Mouse (Mus musculus) hindbrain, postnatal 0 days (tissue): Measurements from ENCODE around the gene 4930467E23Rik. TPM values are rescaled to one million over a fixed set of nuclear protein-coding genes. Genes with fewer than 3 reads are reported as not detected.
"Not testable (repeated sequence)": the region's sequence is repeated elsewhere in the genome, so short reads cannot be mapped to it uniquely, and the experiment has no call there.

Source experiments
- ATAC-seq: fragments of 200-750 bp; cut with Nextera tagmentation; 2 replicates; pipeline ENCODE4 v1.8.0; 2017; ENCODE audit warnings: mild to moderate bottlenecking, moderate TSS enrichment, moderate library complexity
- DNase-seq: peaks from one replicate; pipeline ENCODE4 v3.0.0-alpha.2; 2015; ENCODE audit warnings: low spot score
- H3K27ac ChIP-seq: fragments of 300-500 bp; sonication (generic); 2 replicates; pipeline ENCODE4 v1.5.1; 2014; ENCODE audit warnings: mild to moderate bottlenecking
- H3K27me3 ChIP-seq: fragments of 300-500 bp; sonication (generic); 2 replicates; pipeline ENCODE4 v1.6.1; 2014; ENCODE audit warnings: low read length, mixed read lengths; ENCODE audit not compliant: insufficient read depth
- H3K36me3 ChIP-seq: fragments of 300-500 bp; sonication (generic); 2 replicates; pipeline ENCODE4 v1.6.1; 2014; ENCODE audit warnings: low read length, mixed read lengths; ENCODE audit not compliant: insufficient read depth
- H3K4me1 ChIP-seq: fragments of 300-500 bp; sonication (generic); 2 replicates; pipeline ENCODE4 v1.6.1; 2014; ENCODE audit warnings: antibody characterized with exemption, low read length, mixed read lengths; ENCODE audit not compliant: insufficient read depth
- H3K4me2 ChIP-seq: fragments of 300-500 bp; sonication (generic); 2 replicates; pipeline ENCODE4 v1.6.1; 2014; ENCODE audit warnings: low read depth, mild to moderate bottlenecking, low read length, moderate library complexity, mixed read lengths
- H3K4me3 ChIP-seq: fragments of 300-500 bp; sonication (generic); 2 replicates; pipeline ENCODE4 v1.5.1; 2014; ENCODE audit warnings: low read length
- H3K9ac ChIP-seq: fragments of 300-500 bp; sonication (generic); replicated peaks from 2 replicates; pipeline ENCODE4 v1.6.1; 2014; ENCODE audit warnings: mild to moderate bottlenecking, low read length, moderate library complexity, mixed read lengths
- H3K9me3 ChIP-seq: fragments of 300-500 bp; sonication (generic); 2 replicates; pipeline ENCODE4 v1.6.1; 2016; ENCODE audit warnings: low read length, mixed read lengths
- WGBS: fragments of 180-500 bp; shearing (Covaris S2); extraction: QIAGEN DNeasy Blood & Tissue Kit; methylation state at CpG from one replicate; pipeline ENCODE4 v1.1.7; 2014; 5-methylcytosine and 5-hydroxymethylcytosine counted together
- polyA plus RNA-seq: library from polyadenylated mRNA; unstranded; fragments of >200 nt; fragmentation: Nextera tagmentation; extraction: Ambion mirVana; gene quantifications from 2 replicates; pipeline ENCODE4 v1.2.1, GENCODE M21; 2015
- total RNA-seq: library from RNA; depleted of rRNA; stranded (reverse); fragments of >200 nt; gene quantifications from 2 replicates; pipeline ENCODE4 v1.2.3, GENCODE M21; 2014; rRNA removed

Gene 4930467E23Rik
- total RNA-seq: not detected in 2 replicates
- polyA plus RNA-seq: not detected in 2 replicates

GRCm38 (mm10) chr8:19729276-19729675, at the start of gene 4930467E23Rik:
TSS of gene 4930467E23Rik (plus strand) at chr8:19729576.
- not testable (repeated sequence) for DNase-seq, H3K4me3 ChIP-seq, H3K36me3 ChIP-seq, H3K4me1 ChIP-seq, ATAC-seq, H3K9me3 ChIP-seq, H3K27ac ChIP-seq, H3K4me2 ChIP-seq, H3K9ac ChIP-seq, H3K27me3 ChIP-seq
- WGBS: no CpG with 5 or more reads among the region's 2 CpGs

DNA sequence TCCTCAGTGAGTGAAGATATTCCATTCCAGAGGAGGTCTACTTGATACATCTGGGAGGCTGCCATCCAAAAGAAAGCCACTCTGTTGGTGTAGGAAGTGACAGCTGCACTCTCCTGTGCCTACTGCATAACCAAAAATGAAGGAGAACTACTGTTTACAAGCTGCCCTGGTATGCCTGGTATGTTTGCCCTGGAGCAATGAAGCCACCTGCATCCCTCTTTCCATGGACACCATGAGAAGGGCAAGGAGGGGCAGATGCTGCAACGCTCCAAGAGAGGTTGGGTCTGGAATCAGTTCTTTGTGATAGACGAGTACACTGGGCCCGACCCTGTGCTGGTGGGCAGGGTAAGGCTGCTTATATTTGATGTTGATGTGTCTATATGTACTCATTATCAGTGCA, 47.1 kb upstream of the 4930467E23Rik start:
- H3K9ac ChIP-seq, H3K27ac ChIP-seq, DNase-seq, H3K4me2 ChIP-seq, H3K36me3 ChIP-seq, ATAC-seq, H3K4me1 ChIP-seq, H3K9me3 ChIP-seq, H3K27me3 ChIP-seq, H3K4me3 ChIP-seq: not testable (repeated sequence)
- no CpG with 5 or more reads among the region's 3 CpGs for WGBS

GRCm38 (mm10) chr8:19685476-19685875, 43.9 kb upstream of the 4930467E23Rik start:
- ATAC-seq, H3K4me3 ChIP-seq, H3K9ac ChIP-seq, H3K36me3 ChIP-seq, H3K4me1 ChIP-seq, H3K27me3 ChIP-seq, H3K9me3 ChIP-seq, H3K27ac ChIP-seq, H3K4me2 ChIP-seq, DNase-seq: not testable (repeated sequence)
- WGBS: 82% methylated on average over 3 of the region's 3 CpGs

- not testable (repeated sequence) for H3K9ac ChIP-seq, H3K4me2 ChIP-seq, ATAC-seq, H3K4me1 ChIP-seq, H3K27me3 ChIP-seq, H3K4me3 ChIP-seq, DNase-seq, H3K27ac ChIP-seq, H3K36me3 ChIP-seq, H3K9me3 ChIP-seq
- 87% methylated on average over 6 of the region's 6 CpGs for WGBS
Observed at GRCm38 (mm10) chr8:19688802-19689525, 40.4 kb upstream of the 4930467E23Rik start.

- H3K36me3 ChIP-seq, H3K27me3 ChIP-seq, H3K27ac ChIP-seq, H3K4me1 ChIP-seq, H3K9me3 ChIP-seq, H3K9ac ChIP-seq, DNase-seq, H3K4me2 ChIP-seq, ATAC-seq, H3K4me3 ChIP-seq: not testable (repeated sequence)
- 92% methylated on average over 1 of the region's 1 CpGs for WGBS
Observed at GRCm38 (mm10) chr8:19689745-19690144, 39.6 kb upstream of the 4930467E23Rik start.

- not testable (repeated sequence) for H3K36me3 ChIP-seq, DNase-seq, H3K27me3 ChIP-seq, H3K4me2 ChIP-seq, H3K9me3 ChIP-seq, H3K4me3 ChIP-seq, ATAC-seq, H3K4me1 ChIP-seq, H3K27ac ChIP-seq, H3K9ac ChIP-seq
- 89% methylated on average over 6 of the region's 6 CpGs for WGBS
Observed at GRCm38 (mm10) chr8:19691421-19691820, 38.0 kb upstream of the 4930467E23Rik start.

DNA sequence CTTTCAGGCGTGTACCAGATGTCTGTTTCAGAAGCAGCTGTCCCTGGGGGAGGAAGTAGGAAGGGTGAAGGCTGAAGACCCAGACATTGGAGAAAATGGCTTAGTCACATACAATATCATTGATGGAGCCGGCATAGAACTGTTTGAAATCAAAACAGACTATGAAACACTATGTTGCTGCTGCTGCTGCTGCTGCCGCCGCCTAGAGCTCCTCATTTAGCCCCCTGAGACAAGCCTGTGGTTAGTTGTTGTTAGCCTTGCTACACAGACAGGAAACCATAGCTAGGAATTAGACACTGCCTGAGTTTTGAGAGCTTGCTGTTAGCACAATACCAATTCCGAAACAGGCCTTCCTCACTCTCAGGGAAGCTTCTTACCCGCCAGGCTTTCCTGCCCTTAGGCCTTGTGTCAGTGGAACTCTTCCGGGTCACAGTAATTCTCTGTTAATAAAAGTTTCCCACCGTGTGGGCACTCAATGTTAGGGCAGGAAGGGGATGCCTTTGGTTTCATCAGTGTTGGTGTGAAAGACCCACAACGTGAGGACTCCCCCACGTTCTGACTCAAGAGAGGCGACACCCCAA, 31.8 kb upstream of the 4930467E23Rik start:
- ATAC-seq, DNase-seq: not testable (repeated sequence)
- WGBS: 86% methylated on average over 11 of the region's 11 CpGs

DNA sequence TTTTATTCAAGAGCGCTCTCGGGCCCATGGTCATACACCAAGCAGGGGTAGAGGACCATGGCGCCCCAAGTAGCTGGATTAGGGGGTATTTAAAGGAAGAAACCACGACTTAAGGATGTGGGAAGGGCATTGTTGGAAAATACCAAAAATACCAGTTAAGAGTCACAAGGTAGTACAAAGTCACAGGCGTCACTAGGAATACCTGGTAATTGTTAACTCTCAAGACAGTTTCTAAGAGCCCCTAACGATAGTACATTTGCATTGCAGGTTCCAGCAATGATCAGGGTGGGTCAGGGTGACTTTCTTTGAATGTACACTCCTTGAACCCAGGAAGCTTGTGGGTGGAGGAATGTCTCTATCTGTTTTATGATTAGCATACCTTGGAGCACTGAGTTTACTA, 31.3 kb upstream of the 4930467E23Rik start:
- H3K27ac ChIP-seq, H3K27me3 ChIP-seq, DNase-seq, H3K9ac ChIP-seq, H3K4me3 ChIP-seq, H3K9me3 ChIP-seq, H3K4me1 ChIP-seq, H3K4me2 ChIP-seq, ATAC-seq, H3K36me3 ChIP-seq: not testable (repeated sequence)
- 79% methylated on average over 6 of the region's 6 CpGs for WGBS

More for the DNA sequence above, 31.8 kb upstream of the 4930467E23Rik start:
- not testable (repeated sequence) for H3K4me3 ChIP-seq, H3K4me2 ChIP-seq, H3K9ac ChIP-seq, H3K4me1 ChIP-seq, H3K27me3 ChIP-seq, H3K27ac ChIP-seq, H3K9me3 ChIP-seq, H3K36me3 ChIP-seq

GRCm38 (mm10) chr8:19698722-19699121, 30.7 kb upstream of the 4930467E23Rik start:
- H3K4me3 ChIP-seq, H3K27ac ChIP-seq, H3K9me3 ChIP-seq, ATAC-seq, H3K4me1 ChIP-seq, H3K36me3 ChIP-seq, H3K9ac ChIP-seq, DNase-seq, H3K27me3 ChIP-seq, H3K4me2 ChIP-seq: not testable (repeated sequence)
- WGBS: 89% methylated on average over 4 of the region's 4 CpGs

DNA sequence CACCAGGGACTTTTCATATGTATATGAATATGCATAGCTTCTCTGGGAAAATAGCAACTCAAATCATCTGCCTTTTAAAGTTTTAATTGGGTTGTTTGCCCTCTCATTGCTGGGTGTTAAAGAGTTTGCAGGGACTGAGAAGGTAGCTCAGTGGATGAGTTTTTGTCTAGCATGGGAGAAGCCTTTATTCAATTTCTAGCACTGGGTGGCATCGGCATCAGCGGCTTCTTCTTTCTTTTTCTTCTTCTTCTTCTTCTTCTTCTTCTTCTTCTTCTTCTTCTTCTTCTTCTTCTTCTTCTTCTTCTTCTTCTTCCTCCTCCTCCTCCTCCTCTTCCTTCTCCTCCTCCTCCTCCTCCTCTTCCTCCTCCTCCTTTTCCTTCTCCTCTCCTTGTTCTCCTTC, 28.1 kb upstream of the 4930467E23Rik start:
- WGBS: 91% methylated on average over 2 of the region's 2 CpGs
- not testable (repeated sequence) for H3K27ac ChIP-seq, ATAC-seq, H3K36me3 ChIP-seq, H3K4me3 ChIP-seq, H3K9me3 ChIP-seq, DNase-seq, H3K4me1 ChIP-seq, H3K4me2 ChIP-seq, H3K9ac ChIP-seq, H3K27me3 ChIP-seq
